Mouse (Mus musculus): ENCODE data around the gene Rtl8a. TPM values are rescaled to one million over a fixed set of nuclear protein-coding genes. Genes with fewer than 3 reads are reported as not detected.
A peak's percentile ranks its signal among the peaks of the same experiment; 100 is the strongest.
"Not testable (repeated sequence)": the region's sequence is repeated elsewhere in the genome, so short reads cannot be mapped to it uniquely, and the experiment has no call there.

Rtl8a gene
- total and polyA plus RNA-seq, 3 experiments: not detected

DNA sequence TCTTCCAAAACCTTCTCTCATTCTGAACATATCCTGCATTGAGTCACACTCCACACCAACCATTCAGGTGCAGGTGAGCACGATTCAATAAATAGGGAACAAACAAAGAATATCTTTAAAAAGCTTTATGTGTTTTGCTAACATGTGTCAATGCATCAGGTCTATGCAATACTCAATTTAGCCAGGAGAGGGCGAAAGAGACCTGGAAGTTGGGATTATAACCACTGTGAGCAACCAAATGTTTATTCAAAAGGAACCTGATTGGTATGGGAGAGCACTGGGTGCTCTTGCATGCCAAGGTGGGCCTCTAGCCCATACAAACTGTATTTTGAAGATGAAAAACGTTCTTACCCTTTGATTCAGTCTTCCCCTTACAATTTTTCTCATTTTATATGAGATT lies 32.9 kb downstream of the Rtl8a start:
- TF ChIP-seq NELFE (IDR thresholded peaks at IDR 0.05; ENCODE audit: low read depth, low read length) (no peak), SIN3A (IDR thresholded peaks at IDR 0.05; ENCODE audit: low read length) (no peak), ZC3H11A (IDR thresholded peaks at IDR 0.05; ENCODE audit: low read depth, low read length) (peak; percentile 34; the same call in 1 of the 2 replicates), SMC3 (IDR thresholded peaks at IDR 0.05; ENCODE audit: low read depth, low read length) (peak; percentile 66), MAZ (IDR thresholded peaks at IDR 0.05; ENCODE audit: low read depth, low read length) (no peak), RAD21 (IDR thresholded peaks at IDR 0.05; ENCODE audit: low read depth, low read length) (peak; percentile 65), BHLHE40 (IDR thresholded peaks at IDR 0.05; ENCODE audit: borderline replicate concordance, low read depth, low read length) (no peak), ZNF384 (IDR thresholded peaks at IDR 0.05; ENCODE audit: low read depth, low read length) (no peak), MYC (IDR thresholded peaks at IDR 0.05; ENCODE audit: low read depth, low read length) (no peak), MYB (IDR thresholded peaks at IDR 0.05; ENCODE audit: low read depth, low read length) (no peak), CTCF (IDR thresholded peaks at IDR 0.05 in 2 of 3, conservative IDR thresholded peaks at IDR 0.05 in 1 of 3; ENCODE audit: control insufficient read depth in 1 of 3, insufficient read depth in 1 of 3, low read depth in 2 of 3, low read length in 3 of 3, poor library complexity in 1 of 3, severe bottlenecking in 1 of 3) (peak in 2 of 3 experiments; percentile 41 to 59; a peak in 4 of 6 replicates)
- H3K79me2 ChIP-seq (ENCODE audit: control insufficient read depth, insufficient read depth, low read length, poor library complexity): no peaks in the 10 kb centered on the region
- no peaks in the 10 kb centered on the region for H3K36me3 ChIP-seq (ENCODE audit: control insufficient read depth in 1 of 2, insufficient read depth in 2 of 2, low read length in 2 of 2)
- H3K27ac ChIP-seq (ENCODE audit: control insufficient read depth, low read depth, low read length): no peak overlapping the region
- H3K9ac ChIP-seq (ENCODE audit: control insufficient read depth, low read depth, low read length, poor library complexity, severe bottlenecking): no peak overlapping the region
- H3K9me3 ChIP-seq (replicated peaks; ENCODE audit: insufficient read depth, low read length): no peaks in the 10 kb centered on the region
- H3K27me3 ChIP-seq (ENCODE audit: control insufficient read depth in 1 of 2, insufficient read depth in 2 of 2, low read length in 2 of 2): no peaks in the 10 kb centered on the region
- H3K4me1 ChIP-seq (ENCODE audit: control insufficient read depth in 1 of 2, insufficient read depth in 2 of 2, low read length in 2 of 2): no peaks in the 10 kb centered on the region
- H3K4me3 ChIP-seq (ENCODE audit: control insufficient read depth in 1 of 2, insufficient read depth in 1 of 2, low read depth in 2 of 2, low read length in 2 of 2): no peak overlapping the region
- DNase-seq (ENCODE audit: low read depth, low spot score): peak; percentile 49

DNA sequence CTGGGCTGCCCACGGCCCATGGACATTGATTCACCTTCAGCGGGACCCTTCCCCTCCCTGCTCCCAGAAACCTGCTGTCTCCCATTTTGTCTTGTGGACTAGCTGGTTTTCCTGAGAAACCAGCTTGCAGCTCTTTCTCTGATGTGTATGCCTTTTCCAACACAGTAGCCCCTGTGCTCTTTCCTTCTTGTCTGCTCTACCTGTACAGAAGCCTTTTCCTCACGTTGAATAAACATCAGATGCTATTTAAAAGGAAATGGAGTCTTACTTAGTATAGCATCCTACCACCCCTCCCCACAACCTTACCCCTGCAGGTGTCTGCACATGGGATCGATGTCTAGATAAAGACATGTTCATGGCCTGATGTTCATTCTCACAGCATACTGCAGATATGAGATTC lies 34.6 kb downstream of the Rtl8a start, which contains the start of gene Gm14597:
Gm14597 (minus strand) TSS at position 101 of the 400 bp plus-strand sequence.
- H3K79me2 ChIP-seq (ENCODE audit: control insufficient read depth, insufficient read depth, low read length, poor library complexity); H3K36me3 ChIP-seq (ENCODE audit: control insufficient read depth in 1 of 2, insufficient read depth in 2 of 2, low read length in 2 of 2); H3K9ac ChIP-seq (ENCODE audit: control insufficient read depth, low read depth, low read length, poor library complexity, severe bottlenecking); DNase-seq (ENCODE audit: low read depth, low spot score); H3K4me1 ChIP-seq (ENCODE audit: control insufficient read depth in 1 of 2, insufficient read depth in 2 of 2, low read length in 2 of 2); H3K27me3 ChIP-seq (ENCODE audit: control insufficient read depth in 1 of 2, insufficient read depth in 2 of 2, low read length in 2 of 2); H3K9me3 ChIP-seq (replicated peaks; ENCODE audit: insufficient read depth, low read length); H3K4me3 ChIP-seq (ENCODE audit: control insufficient read depth in 1 of 2, insufficient read depth in 1 of 2, low read depth in 2 of 2, low read length in 2 of 2); H3K27ac ChIP-seq (ENCODE audit: control insufficient read depth, low read depth, low read length): not testable (repeated sequence)

DNA sequence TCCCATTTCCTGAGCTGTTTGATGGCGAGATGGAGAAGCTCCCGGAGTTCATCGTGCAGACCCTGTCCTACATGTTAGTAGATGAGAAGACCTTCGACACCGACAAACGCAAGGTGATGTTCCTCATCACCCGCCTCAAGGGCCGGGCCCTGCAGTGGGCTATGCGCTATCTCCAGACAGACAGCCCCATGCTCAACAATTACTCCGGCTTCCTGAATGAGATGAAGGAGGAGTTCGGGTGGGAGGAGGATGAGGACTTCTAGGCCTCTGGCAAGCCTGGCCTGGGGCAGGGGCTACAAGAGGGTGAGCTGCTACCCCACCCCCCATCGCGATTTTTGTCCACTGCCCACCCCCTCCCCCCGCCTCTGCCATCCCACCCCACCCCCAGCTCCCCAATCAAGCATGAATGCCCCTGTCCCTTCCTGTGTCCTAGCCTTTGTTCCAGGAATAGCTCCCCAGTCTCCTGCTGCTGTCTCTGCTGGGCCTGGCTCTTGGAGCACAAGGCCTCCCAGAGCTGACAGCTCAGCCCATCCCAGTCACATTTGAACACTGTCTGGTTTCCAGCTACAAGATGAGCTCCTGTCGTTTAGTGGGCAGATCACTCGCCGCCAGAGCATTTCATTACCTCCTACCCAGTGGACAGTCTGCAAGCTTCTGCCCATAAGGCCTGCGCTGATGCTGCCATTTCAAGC lies 35.2 kb downstream of the Rtl8a start:
- Histone ChIP-seq H3K27ac (ENCODE audit: control insufficient read depth, low read depth, low read length) (no peak overlapping the region), H3K79me2 (ENCODE audit: control insufficient read depth, insufficient read depth, low read length, poor library complexity) (no peaks in the 10 kb centered on the region), H3K9me3 (replicated peaks; ENCODE audit: insufficient read depth, low read length) (no peaks in the 10 kb centered on the region), H3K36me3 (ENCODE audit: control insufficient read depth in 1 of 2, insufficient read depth in 2 of 2, low read length in 2 of 2) (no peaks in the 10 kb centered on the region), H3K9ac (ENCODE audit: control insufficient read depth, low read depth, low read length, poor library complexity, severe bottlenecking) (no peak overlapping the region), H3K4me1 (ENCODE audit: control insufficient read depth in 1 of 2, insufficient read depth in 2 of 2, low read length in 2 of 2) (no peaks in the 10 kb centered on the region), H3K27me3 (ENCODE audit: control insufficient read depth in 1 of 2, insufficient read depth in 2 of 2, low read length in 2 of 2) (no peaks in the 10 kb centered on the region), H3K4me3 (ENCODE audit: control insufficient read depth in 1 of 2, insufficient read depth in 1 of 2, low read depth in 2 of 2, low read length in 2 of 2) (no peak overlapping the region)
- DNase-seq (ENCODE audit: low read depth, low spot score): no peak
- TF ChIP-seq BHLHE40 (IDR thresholded peaks at IDR 0.05; ENCODE audit: borderline replicate concordance, low read depth, low read length): no peak
- TF ChIP-seq MAZ (IDR thresholded peaks at IDR 0.05; ENCODE audit: low read depth, low read length): no peak
- TF ChIP-seq ELF1 (IDR thresholded peaks at IDR 0.05; ENCODE audit: low read depth, low read length): no peak
- TF ChIP-seq POLR2AphosphoS5 (IDR thresholded peaks at IDR 0.05; ENCODE audit: borderline replicate concordance, low read depth, low read length): no peak
- TF ChIP-seq UBTF (IDR thresholded peaks at IDR 0.05; ENCODE audit: borderline replicate concordance, insufficient read depth, low read depth, low read length): no peak
- no peak for TF ChIP-seq MAFK (IDR thresholded peaks at IDR 0.05; ENCODE audit: borderline replicate concordance, low read depth, low read length)
- TF ChIP-seq POLR2AphosphoS2 (IDR thresholded peaks at IDR 0.05; ENCODE audit: low read length): no peak
- no peak for TF ChIP-seq USF2 (IDR thresholded peaks at IDR 0.05; ENCODE audit: borderline replicate concordance in 1 of 2, insufficient read depth in 1 of 2, low read depth in 1 of 2, low read length in 2 of 2)

All from MEL (cell line).